Mouse (Mus musculus): ENCODE measurements around the gene Trim59. TPM values are rescaled to one million over a fixed set of nuclear protein-coding genes. Genes with fewer than 3 reads are reported as not detected.
A peak's percentile ranks its signal among the peaks of the same experiment; 100 is the strongest.
"Not testable (repeated sequence)": the region's sequence is repeated elsewhere in the genome, so short reads cannot be mapped to it uniquely, and the experiment has no call there.

Gene Trim59
- 10 to 100 TPM; 23.5 to 40.1 (median 31.3) TPM for polyA plus RNA-seq (2017; shearing (Covaris generic))

- ATAC-seq: peak; percentile 73
Measured at GRCm38 (mm10) chr3:69044645-69045399, at the start of gene Trim59. Trim59 (minus strand) TSS chr3:69044755.

GRCm38 (mm10) chr3:69064005-69064404 lies 19.4 kb upstream of the Trim59 start:
- peak; percentile 32 for ATAC-seq

GRCm38 (mm10) chr3:69062764-69063163 lies 18.2 kb upstream of the Trim59 start:
- no peak for ATAC-seq

- no peak for ATAC-seq
Measured at GRCm38 (mm10) chr3:69060672-69061071, 16.1 kb upstream of the Trim59 start.

GRCm38 (mm10) chr3:69055871-69056270 lies 11.3 kb upstream of the Trim59 start:
- ATAC-seq: no peak

GRCm38 (mm10) chr3:69054760-69055432 lies 10.3 kb upstream of the Trim59 start:
- ATAC-seq: no peak

GRCm38 (mm10) chr3:69051894-69052293 lies 7.3 kb upstream of the Trim59 start:
- no peak for ATAC-seq

GRCm38 (mm10) chr3:69049011-69049410 lies 4.5 kb upstream of the Trim59 start:
- no peak for ATAC-seq

- ATAC-seq: no peak
Measured at GRCm38 (mm10) chr3:69047684-69048083, 3.1 kb upstream of the Trim59 start.

- ATAC-seq: no peak
Measured at GRCm38 (mm10) chr3:69046509-69046908, 2.0 kb upstream of the Trim59 start.

- no peak for ATAC-seq
Measured at GRCm38 (mm10) chr3:69045750-69046149, 1.2 kb upstream of the Trim59 start.

- no peak for ATAC-seq
Measured at GRCm38 (mm10) chr3:69045400-69045703, 797 bp upstream of the Trim59 start.

GRCm38 (mm10) chr3:69044167-69044591 lies 376 bp downstream of the Trim59 start:
- ATAC-seq: peak; percentile 52

GRCm38 (mm10) chr3:69041298-69041697 lies 3.3 kb downstream of the Trim59 start:
- peak; percentile 47 for ATAC-seq

GRCm38 (mm10) chr3:69040105-69040504 lies 4.5 kb downstream of the Trim59 start:
- ATAC-seq: no peak

- ATAC-seq: peak; percentile 29
Measured at GRCm38 (mm10) chr3:69026133-69026783, 18.3 kb downstream of the Trim59 start.

- no peak for ATAC-seq
Measured at GRCm38 (mm10) chr3:69020764-69021163, 23.8 kb downstream of the Trim59 start.

GRCm38 (mm10) chr3:69020285-69020684 lies 24.3 kb downstream of the Trim59 start:
- no peak for ATAC-seq

GRCm38 (mm10) chr3:69018635-69019034 lies 25.9 kb downstream of the Trim59 start:
- ATAC-seq: not testable (repeated sequence)

- ATAC-seq: peak; percentile 27
Measured at GRCm38 (mm10) chr3:69017181-69017580, 27.4 kb downstream of the Trim59 start.

- ATAC-seq: no peak
Measured at GRCm38 (mm10) chr3:69008873-69009272, 35.7 kb downstream of the Trim59 start.

- no peak for ATAC-seq
Measured at GRCm38 (mm10) chr3:69006246-69006760, 38.3 kb downstream of the Trim59 start.

Measured in inflammation-experienced regulatory T-cells, adult 6 months (primary cell).